Mouse (Mus musculus) layer of hippocampus, postnatal 36 days (tissue): ENCODE data around the gene Cdh19. TPM values are rescaled to one million over a fixed set of nuclear protein-coding genes. Genes with fewer than 3 reads are reported as not detected.
A peak's percentile ranks its signal among the peaks of the same experiment; 100 is the strongest.

Experiments
- DNase-seq, 2 experiments: peaks; one replicate each; pipeline ENCODE4 v3.0.0; 2022
- total RNA-seq, 2 experiments: library from RNA; stranded (reverse); gene quantifications; 2 replicates each; pipeline ENCODE4 v1.2.3; 2021

The Cdh19 gene
- 1 to 10 TPM; 4.7 to 5.3 TPM for total RNA-seq

DNA sequence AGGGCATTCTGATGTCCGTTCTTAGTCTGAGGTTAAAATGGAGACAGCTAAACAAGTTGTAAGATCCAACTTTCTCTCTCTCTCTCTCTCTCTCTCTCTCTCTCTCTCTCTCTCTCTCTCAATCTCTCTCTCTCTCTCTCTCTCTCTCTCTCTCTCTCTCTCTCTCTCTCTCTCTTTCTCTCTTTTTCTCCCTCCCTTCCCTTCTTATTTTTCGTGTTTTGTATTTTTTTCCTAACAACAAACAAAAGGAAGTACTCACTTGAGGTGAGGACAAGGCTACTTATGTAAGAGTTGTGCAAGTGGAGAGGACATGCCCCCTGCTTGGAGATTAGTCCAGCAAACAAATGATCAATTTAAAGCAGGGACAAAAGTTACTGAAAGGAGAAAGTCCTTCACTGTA lies at the start of gene Cdh19:
Cdh19 (minus strand) TSS at position 101 of the 400 bp plus-strand sequence.
- DNase-seq: no peak

- DNase-seq: peak in 1 of 2 experiments; percentile 6
These were observed 43.2 kb upstream of the Cdh19 start for GRCm38 (mm10) chr1:111020434-111021060.

- DNase-seq: peak in 1 of 2 experiments; percentile 18
These were observed 40.3 kb upstream of the Cdh19 start for GRCm38 (mm10) chr1:111017640-111018039.

DNA sequence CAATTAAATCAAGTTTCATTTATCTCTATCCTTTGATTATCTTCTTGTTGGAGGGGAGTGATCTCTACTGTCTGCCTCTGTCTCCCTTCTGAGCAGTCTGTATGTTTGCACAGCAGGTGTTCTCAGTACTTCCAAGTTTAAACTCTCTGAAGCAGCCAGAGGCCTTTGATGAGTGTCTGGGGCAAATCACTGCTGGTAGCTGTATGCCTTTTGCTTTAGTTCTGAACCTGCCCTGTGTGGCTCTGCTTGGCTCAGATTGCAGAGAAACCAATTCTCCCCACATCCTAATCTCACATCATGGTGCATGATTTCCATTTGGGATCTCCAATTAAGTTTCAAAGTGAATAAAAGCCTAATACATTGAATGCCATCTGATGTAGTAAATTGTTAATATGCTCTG lies 12.4 kb upstream of the Cdh19 start:
- no peak for DNase-seq

GRCm38 (mm10) chr1:110969201-110969600 lies 8.2 kb downstream of the Cdh19 start:
- DNase-seq: no peak

DNA sequence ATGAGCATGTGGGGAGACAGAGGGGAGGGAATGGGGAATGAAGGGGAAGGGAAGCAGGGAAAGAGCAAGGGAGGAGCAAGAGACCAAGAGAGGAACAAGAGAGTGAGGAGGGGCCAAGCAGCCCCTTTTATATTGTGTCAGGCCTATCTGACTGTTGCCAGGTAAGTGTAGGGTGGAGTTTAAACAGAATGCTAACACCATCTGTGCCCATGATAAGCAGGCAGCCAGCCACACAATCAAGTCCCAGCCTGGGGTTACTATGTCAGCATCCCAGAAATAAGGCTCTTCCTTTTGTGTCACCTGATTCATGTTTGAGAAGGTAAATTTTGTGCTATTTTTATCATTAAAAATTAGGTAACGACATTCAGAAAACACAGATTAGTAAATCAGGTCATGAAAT lies 67.6 kb downstream of the Cdh19 start:
- DNase-seq: no peak

- no peak for DNase-seq
These were observed 68.2 kb downstream of the Cdh19 start for GRCm38 (mm10) chr1:110909218-110909617.

- DNase-seq: no peak
These were observed 73.1 kb downstream of the Cdh19 start for GRCm38 (mm10) chr1:110904266-110904665.
